Mouse (Mus musculus) kidney, embryonic 16.5 days (tissue): ENCODE results near the gene Dohh. TPM values are rescaled to one million over a fixed set of nuclear protein-coding genes. Genes with fewer than 3 reads are reported as not detected.

Experiments
- ATAC-seq: fragments of 200-750 bp; cut with Nextera tagmentation; 2 replicates; pipeline ENCODE4 v1.8.0; 2017; ENCODE audit warnings: moderate TSS enrichment; ENCODE audit not compliant: low FRiP score, low TSS enrichment
- H3K27ac ChIP-seq: fragments of 300-500 bp; sonication (generic); 2 replicates; pipeline ENCODE4 v1.5.1; 2014; ENCODE audit warnings: low read length
- H3K27me3 ChIP-seq: fragments of 300-500 bp; sonication (generic); 2 replicates; pipeline ENCODE4 v1.6.1; 2014; ENCODE audit warnings: low read length, control low read depth, mixed read lengths; ENCODE audit not compliant: insufficient read depth
- H3K36me3 ChIP-seq: fragments of 300-500 bp; sonication (generic); 2 replicates; pipeline ENCODE4 v1.6.1; 2014; ENCODE audit warnings: low read length, control low read depth, mixed read lengths; ENCODE audit not compliant: insufficient read depth
- H3K4me1 ChIP-seq: fragments of 300-500 bp; sonication (generic); 2 replicates; pipeline ENCODE4 v1.6.1; 2014; ENCODE audit warnings: low read length, control low read depth, mixed read lengths; ENCODE audit not compliant: insufficient read depth
- H3K4me2 ChIP-seq: fragments of 300-500 bp; sonication (generic); replicated peaks from 2 replicates; pipeline ENCODE4 v1.6.1; 2014; ENCODE audit warnings: low read depth, low read length
- H3K4me3 ChIP-seq: fragments of 300-500 bp; sonication (generic); 2 replicates; pipeline ENCODE4 v1.5.1; 2014; ENCODE audit warnings: mild to moderate bottlenecking, low read length
- H3K9ac ChIP-seq: fragments of 300-500 bp; sonication (generic); replicated peaks from 2 replicates; pipeline ENCODE4 v1.6.1; 2014; ENCODE audit warnings: low read length
- H3K9me3 ChIP-seq: fragments of 300-500 bp; sonication (generic); 2 replicates; pipeline ENCODE4 v1.6.1; 2016; ENCODE audit warnings: low read length, control low read depth
- WGBS: fragments of 180-500 bp; shearing (Covaris S2); extraction: QIAGEN DNeasy Blood & Tissue Kit; methylation state at CpG from one replicate; pipeline ENCODE4 v1.1.7; 2014; 5-methylcytosine and 5-hydroxymethylcytosine counted together
- polyA plus RNA-seq: library from polyadenylated mRNA; unstranded; fragments of >200 nt; fragmentation: Nextera tagmentation; extraction: Ambion mirVana; gene quantifications from 2 replicates; pipeline ENCODE4 v1.2.1, GENCODE M21; 2015

The Dohh gene
- polyA plus RNA-seq, 1 experiment from 2014 or later: 104 TPM

DNA sequence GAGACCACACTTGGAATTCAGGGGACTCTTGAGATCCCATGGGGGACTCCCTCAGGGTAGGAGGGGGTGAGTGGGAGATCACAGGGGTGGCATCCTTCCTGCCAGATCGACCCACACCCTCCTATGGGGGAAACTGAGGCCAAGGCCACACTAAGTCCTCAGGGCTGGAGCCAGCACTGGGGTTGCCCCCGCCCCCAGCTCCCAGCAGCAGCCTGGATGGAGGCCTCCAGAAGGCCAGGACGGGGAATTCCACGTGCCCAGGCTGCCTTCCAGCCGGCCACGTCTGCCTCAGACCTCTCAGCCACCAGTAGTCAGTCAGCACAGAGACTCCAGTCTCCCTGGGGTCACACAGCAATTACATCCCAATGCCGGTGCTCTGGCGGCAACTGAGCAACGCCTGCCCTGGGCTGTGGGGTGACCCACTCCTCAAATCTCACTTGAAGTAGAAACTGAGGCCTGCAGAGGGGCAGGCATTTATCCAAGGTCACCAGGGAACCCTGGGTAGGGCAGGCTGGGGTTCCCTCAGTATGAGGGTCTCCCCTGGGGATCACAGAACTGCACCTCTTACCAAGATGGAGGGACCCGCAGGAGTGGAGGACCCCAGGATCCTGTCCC is 41.1 kb downstream of the Dohh start:
- WGBS: 42% methylated on average over 10 of the region's 10 CpGs
- Histone ChIP-seq H3K27ac (peak overlapping the region; percentile 89), H3K27me3 (no peaks in the 10 kb centered on the region), H3K4me2 (peak overlapping the region; percentile 95), H3K36me3 (no peaks in the 10 kb centered on the region), H3K9ac (peak overlapping the region; percentile 89), H3K9me3 (no peaks in the 10 kb centered on the region), H3K4me1 (peaks cover 35% of the 10 kb centered on the region), H3K4me3 (peak overlapping the region; percentile 76)
- no peak for ATAC-seq

DNA sequence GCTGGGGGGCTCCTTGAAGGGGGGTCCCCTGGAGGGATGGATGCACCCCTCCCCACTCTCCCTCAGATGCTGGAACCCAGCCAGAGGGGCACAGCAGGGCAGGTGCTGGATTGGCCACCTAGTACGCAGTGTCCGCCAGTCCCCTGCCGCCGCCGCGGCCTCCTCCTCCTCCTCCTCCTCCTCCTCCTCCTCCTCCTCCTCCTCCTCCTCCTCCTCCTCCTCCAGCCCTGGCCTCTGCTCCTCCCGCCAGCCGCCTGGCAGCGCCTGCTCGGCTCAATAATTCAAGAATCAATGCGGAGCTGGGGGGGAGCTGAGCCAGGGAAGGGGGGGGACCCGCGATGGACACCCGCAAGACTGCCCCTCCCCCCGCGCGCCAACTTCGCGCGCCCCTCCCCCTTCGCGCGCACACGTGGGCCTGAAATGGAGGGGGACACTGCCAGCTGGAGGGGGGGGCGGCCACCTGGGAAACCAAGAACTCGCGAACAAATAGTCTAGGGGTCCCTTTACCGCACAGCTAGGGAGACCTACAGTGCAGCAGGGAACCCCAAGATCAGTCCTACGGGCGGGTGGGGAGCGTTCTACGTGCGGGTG is 41.9 kb downstream of the Dohh start:
- Histone ChIP-seq H3K27me3 (no peaks in the 10 kb centered on the region), H3K4me2 (peak overlapping the region; percentile 95), H3K4me1 (peaks cover 38% of the 10 kb centered on the region), H3K27ac (peak overlapping the region; percentile 89; the same call in 1 of the 2 replicates), H3K4me3 (peak overlapping the region; percentile 76), H3K9ac (peak overlapping the region; percentile 89), H3K36me3 (no peaks in the 10 kb centered on the region), H3K9me3 (no peaks in the 10 kb centered on the region)
- 0% methylated on average over 14 of the region's 33 CpGs for WGBS
- ATAC-seq: no peak

GRCm38 (mm10) chr10:81426897-81427296 is 42.7 kb downstream of the Dohh start:
- Histone ChIP-seq H3K36me3 (no peaks in the 10 kb centered on the region), H3K4me1 (peaks cover 45% of the 10 kb centered on the region), H3K9ac (peak overlapping the region; percentile 89), H3K4me2 (peak overlapping the region; percentile 95), H3K27me3 (no peaks in the 10 kb centered on the region), H3K9me3 (no peaks in the 10 kb centered on the region), H3K4me3 (peak overlapping the region; percentile 76), H3K27ac (peak overlapping the region; percentile 63)
- ATAC-seq: no peak
- under 1% methylated on average over 29 of the region's 38 CpGs for WGBS

DNA sequence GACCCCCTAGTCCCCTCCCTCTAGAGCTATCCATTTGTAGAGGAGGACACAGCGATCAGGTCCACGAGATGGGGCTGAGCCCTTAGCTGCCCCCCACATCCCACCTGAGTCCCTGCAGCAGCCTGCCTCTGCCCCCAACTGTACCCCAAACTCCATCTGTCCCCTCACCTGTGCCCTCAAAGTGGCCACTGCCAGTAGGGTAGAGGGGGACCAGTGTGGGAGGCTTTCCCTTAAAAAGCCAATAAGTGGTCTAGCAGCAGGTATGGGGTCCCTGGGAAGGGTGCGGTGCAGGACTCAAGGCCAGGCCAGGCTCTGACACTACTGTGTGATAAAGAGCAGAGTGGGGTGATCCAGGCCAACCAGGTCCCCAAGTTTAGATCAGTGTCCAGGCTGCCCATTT is 43.1 kb downstream of the Dohh start:
- H3K27ac ChIP-seq: peak overlapping the region; percentile 13; the same call in 1 of the 2 replicates
- H3K36me3 ChIP-seq: no peaks in the 10 kb centered on the region
- H3K4me2 ChIP-seq: peak overlapping the region; percentile 95
- peak overlapping the region; percentile 76 for H3K4me3 ChIP-seq
- H3K9ac ChIP-seq: peak overlapping the region; percentile 89
- no peak for ATAC-seq
- peaks cover 47% of the 10 kb centered on the region for H3K4me1 ChIP-seq
- H3K9me3 ChIP-seq: no peaks in the 10 kb centered on the region
- 27% methylated on average over 3 of the region's 3 CpGs for WGBS
- no peaks in the 10 kb centered on the region for H3K27me3 ChIP-seq

DNA sequence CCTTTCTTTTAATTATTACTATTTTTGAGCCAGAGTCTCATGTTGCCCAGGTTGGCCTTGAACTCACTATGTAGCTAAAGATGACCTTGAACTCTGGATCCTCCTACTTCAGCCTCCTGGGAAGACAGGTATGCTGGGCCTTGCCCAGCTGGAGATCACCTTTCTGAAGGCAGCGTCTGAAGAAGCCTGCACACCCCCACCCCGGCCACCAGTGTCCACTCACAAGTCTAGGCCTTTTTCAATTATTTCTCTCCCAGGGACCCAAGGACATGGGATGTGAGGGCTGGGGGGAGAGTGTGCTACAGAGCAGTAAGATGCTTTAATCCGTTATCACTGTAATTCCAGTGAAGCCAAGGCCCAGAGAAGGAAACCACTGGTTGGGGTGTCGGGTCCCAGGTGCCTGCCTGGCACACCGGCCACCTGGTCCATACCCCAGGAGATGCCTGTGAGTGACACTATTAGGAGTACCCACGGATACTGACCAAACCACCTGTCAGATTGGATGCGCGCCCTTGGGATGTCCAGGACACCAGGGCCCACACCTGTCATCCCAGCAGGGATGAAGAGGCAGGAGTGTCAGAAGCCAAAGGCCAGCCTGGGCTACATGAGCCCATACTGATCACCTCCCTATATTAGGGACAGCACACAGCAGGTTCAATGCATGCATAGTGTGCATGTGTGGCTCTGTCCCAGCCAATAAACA is 43.7 kb downstream of the Dohh start:
- Histone ChIP-seq H3K27ac (peak overlapping the region; percentile 13; the same call in 1 of the 2 replicates), H3K27me3 (no peaks in the 10 kb centered on the region), H3K4me2 (no peak overlapping the region), H3K4me1 (peaks cover 51% of the 10 kb centered on the region), H3K9me3 (no peaks in the 10 kb centered on the region), H3K9ac (no peak overlapping the region), H3K4me3 (no peak overlapping the region), H3K36me3 (no peaks in the 10 kb centered on the region)
- no peak for ATAC-seq
- WGBS: 85% methylated on average over 8 of the region's 8 CpGs

GRCm38 (mm10) chr10:81428507-81428870 is 44.3 kb downstream of the Dohh start:
- no peak overlapping the region for H3K4me2 ChIP-seq
- peaks cover 56% of the 10 kb centered on the region for H3K4me1 ChIP-seq
- no peaks in the 10 kb centered on the region for H3K9me3 ChIP-seq
- H3K4me3 ChIP-seq: no peak overlapping the region
- no peak for ATAC-seq
- WGBS: 87% methylated on average over 7 of the region's 7 CpGs
- no peaks in the 10 kb centered on the region for H3K36me3 ChIP-seq
- H3K27me3 ChIP-seq: no peaks in the 10 kb centered on the region
- no peak overlapping the region for H3K27ac ChIP-seq
- H3K9ac ChIP-seq: no peak overlapping the region

DNA sequence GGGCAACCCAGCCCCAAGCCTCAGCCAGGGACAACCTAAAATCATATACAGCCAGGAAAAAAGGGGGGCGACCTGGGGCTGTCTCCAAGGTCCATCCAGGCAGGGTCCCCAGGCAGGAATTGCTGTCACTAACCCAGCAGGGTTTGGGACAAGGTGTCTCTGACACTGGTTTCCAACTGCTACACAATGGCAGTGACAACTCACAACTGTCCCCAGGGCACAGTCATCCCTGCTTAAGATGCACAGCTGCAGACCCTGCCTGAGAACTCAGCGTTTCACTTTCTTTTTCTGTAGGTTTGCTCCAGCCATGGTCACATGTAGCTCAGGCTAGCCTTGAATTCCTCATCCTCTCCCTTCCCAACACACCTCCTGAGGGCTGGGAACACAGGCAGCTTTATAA is 44.9 kb downstream of the Dohh start:
- 31% methylated on average over 2 of the region's 2 CpGs for WGBS
- no peak overlapping the region for H3K9ac ChIP-seq
- H3K9me3 ChIP-seq: no peaks in the 10 kb centered on the region
- H3K4me2 ChIP-seq: peak overlapping the region; percentile 90; the same call in 1 of the 2 replicates
- peaks cover 56% of the 10 kb centered on the region for H3K4me1 ChIP-seq
- H3K36me3 ChIP-seq: no peaks in the 10 kb centered on the region
- H3K27ac ChIP-seq: peak overlapping the region; percentile 97; the same call in 1 of the 2 replicates
- no peaks in the 10 kb centered on the region for H3K27me3 ChIP-seq
- ATAC-seq: no peak
- peak overlapping the region; percentile 78; the same call in 1 of the 2 replicates for H3K4me3 ChIP-seq

- Histone ChIP-seq H3K27ac (peak overlapping the region; percentile 97), H3K4me1 (peaks cover 50% of the 10 kb centered on the region), H3K4me3 (peak overlapping the region; percentile 78), H3K9ac (peak overlapping the region; percentile 93), H3K4me2 (peak overlapping the region; percentile 90), H3K9me3 (no peaks in the 10 kb centered on the region), H3K36me3 (no peaks in the 10 kb centered on the region), H3K27me3 (no peaks in the 10 kb centered on the region)
- ATAC-seq: peak; percentile 40
- 1% methylated on average over 19 of the region's 20 CpGs for WGBS
These were observed 45.4 kb downstream of the Dohh start for GRCm38 (mm10) chr10:81429605-81430061.

DNA sequence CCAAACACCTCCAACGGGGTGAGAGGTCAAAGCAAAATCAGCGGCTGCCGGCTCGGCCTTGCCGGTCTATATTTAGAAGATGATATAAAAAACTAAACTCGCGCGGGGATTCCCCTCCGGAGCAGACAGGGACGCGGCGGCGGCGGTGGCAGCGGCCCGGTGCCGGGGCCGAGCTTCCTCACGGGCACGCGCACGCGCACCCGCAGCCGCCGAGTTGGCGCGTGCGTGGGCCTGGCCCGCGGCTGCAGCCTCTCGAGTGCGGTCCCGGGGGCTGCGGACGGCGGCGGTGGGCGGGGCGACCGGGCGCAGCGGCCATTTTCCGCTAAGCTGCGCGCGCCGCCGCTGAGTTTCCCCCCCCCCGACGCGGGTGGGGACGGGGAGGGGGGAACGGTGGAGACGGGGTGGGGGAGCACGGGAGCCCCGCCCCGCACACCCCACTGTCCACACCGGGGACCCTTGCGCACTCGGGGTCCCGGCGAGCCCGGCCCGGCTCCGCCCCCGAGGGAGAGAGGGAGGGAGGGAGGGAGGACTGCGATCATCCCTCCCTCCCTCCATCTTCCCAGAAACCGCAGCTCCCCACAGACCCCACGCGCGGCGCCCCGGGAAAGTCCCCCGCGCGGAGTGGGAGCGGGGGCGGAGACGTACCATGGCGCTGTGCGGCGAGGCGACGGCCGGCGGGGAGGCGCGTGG is 46.1 kb downstream of the Dohh start:
- Histone ChIP-seq H3K27me3 (no peaks in the 10 kb centered on the region), H3K36me3 (no peaks in the 10 kb centered on the region), H3K4me1 (peaks cover 44% of the 10 kb centered on the region), H3K4me2 (peak overlapping the region; percentile 90), H3K4me3 (peak overlapping the region; percentile 78), H3K9ac (peak overlapping the region; percentile 93), H3K9me3 (no peaks in the 10 kb centered on the region), H3K27ac (peak overlapping the region; percentile 97)
- no peak; the same call in 1 of the 2 replicates for ATAC-seq
- WGBS: under 1% methylated on average over 60 of the region's 89 CpGs
